ENCODE assay signal across 8 mouse cellular contexts in genomic region chr1:39902704-39903151, GRCm38 (mm10). TPM values are rescaled to one million over a fixed set of nuclear protein-coding genes. Genes with fewer than 3 reads are reported as not detected.
DNase-seq lines count a peak whose midpoint lies in the region; ATAC-seq and TF ChIP-seq lines count a peak whose summit lies in the region.

No protein-coding gene starts in this region.

- peak; percentile 6; the same call in 1 of the 2 replicates for ATAC-seq in forebrain, embryonic 16.5 days
- ATAC-seq in liver, embryonic 15.5 days (ENCODE audit: insufficient read depth): no peak
- ATAC-seq in neural tube, embryonic 15.5 days (ENCODE audit: low FRiP score): no peak

- no peaks in the 10 kb centered on the region for H3K27me3 ChIP-seq in cerebellum, adult 2 months (ENCODE audit: control insufficient read depth, insufficient read depth, low read length)
- no peaks in the 10 kb centered on the region for H3K27me3 ChIP-seq in forebrain, embryonic 16.5 days (replicated peaks; ENCODE audit: control insufficient read depth, insufficient read depth, low read length)
- peaks cover 19% of the 10 kb centered on the region; the same call in 1 of the 2 replicates for H3K27me3 ChIP-seq in hindbrain, embryonic 10.5 days (ENCODE audit: insufficient read depth, poor library complexity, severe bottlenecking)
- H3K27me3 ChIP-seq in liver, embryonic 15.5 days: peaks cover 49% of the 10 kb centered on the region
- H3K27me3 ChIP-seq in neural tube, embryonic 15.5 days (replicated peaks): no peaks in the 10 kb centered on the region

- peak overlapping the region; percentile 92 for H3K4me2 ChIP-seq in forebrain, embryonic 16.5 days (ENCODE audit: low read length)
- H3K4me2 ChIP-seq in liver, embryonic 15.5 days: peak overlapping the region; percentile 71
- peak overlapping the region; percentile 86 for H3K4me2 ChIP-seq in neural tube, embryonic 15.5 days

- TF ChIP-seq POLR2A in cerebellum, adult 2 months (IDR thresholded peaks at IDR 0.05; ENCODE audit: borderline replicate concordance, insufficient read depth, low read length): no peak

- no peak for TF ChIP-seq CTCF in cerebellum, adult 2 months (IDR thresholded peaks at IDR 0.05; ENCODE audit: borderline replicate concordance, insufficient read depth, low read depth, low read length)

- peak overlapping the region; percentile 100 for H3K9ac ChIP-seq in forebrain, embryonic 16.5 days (replicated peaks; ENCODE audit: low read depth, low read length)
- H3K9ac ChIP-seq in liver, embryonic 15.5 days: no peak overlapping the region
- H3K9ac ChIP-seq in neural tube, embryonic 15.5 days (replicated peaks): peak overlapping the region; percentile 99

- H3K27ac ChIP-seq in cerebellum, adult 2 months (ENCODE audit: insufficient read depth, low read length): peak overlapping the region; percentile 98
- peak overlapping the region; percentile 100 for H3K27ac ChIP-seq in forebrain, embryonic 16.5 days (ENCODE audit: low read length)
- peak overlapping the region; percentile 100 for H3K27ac ChIP-seq in hindbrain, embryonic 10.5 days
- H3K27ac ChIP-seq in liver, embryonic 15.5 days (replicated peaks): peak overlapping the region; percentile 54
- peak overlapping the region; percentile 99 for H3K27ac ChIP-seq in neural tube, embryonic 15.5 days (replicated peaks)

- peaks cover 23% of the 10 kb centered on the region for H3K4me1 ChIP-seq in cerebellum, adult 2 months (ENCODE audit: control insufficient read depth, insufficient read depth, low read length)
- H3K4me1 ChIP-seq in forebrain, embryonic 16.5 days (replicated peaks; ENCODE audit: control insufficient read depth, insufficient read depth, low read length): peaks cover 57% of the 10 kb centered on the region
- H3K4me1 ChIP-seq in hindbrain, embryonic 10.5 days (replicated peaks): peaks cover 68% of the 10 kb centered on the region
- H3K4me1 ChIP-seq in liver, embryonic 15.5 days (replicated peaks): peaks cover 33% of the 10 kb centered on the region
- H3K4me1 ChIP-seq in neural tube, embryonic 15.5 days: peaks cover 62% of the 10 kb centered on the region

- peak; percentile 46 for DNase-seq in right cerebral cortex, adult 18-20 months
- no peak for DNase-seq in right cerebral cortex, postnatal 36 days (ENCODE audit: low spot score in 2 of 2)
- peak; percentile 66 to 74 for DNase-seq in cerebellum, adult 2 months
- DNase-seq in hindbrain, embryonic 10.5 days (ENCODE audit: low spot score): peak; percentile 58
- no peak for DNase-seq in T-cell, adult 2 months (ENCODE audit: low spot score)

- WGBS in cerebellum, adult 2 months: under 1% methylated on average over 3 of the region's 3 CpGs
- 0% methylated on average over 3 of the region's 3 CpGs for WGBS in forebrain, embryonic 16.5 days
- WGBS in hindbrain, embryonic 10.5 days: 4% methylated on average over 3 of the region's 3 CpGs
- 19% methylated on average over 3 of the region's 3 CpGs for WGBS in liver, embryonic 15.5 days (ENCODE audit: insufficient replicate concordance)
- under 1% methylated on average over 3 of the region's 3 CpGs for WGBS in neural tube, embryonic 15.5 days

- H3K9me3 ChIP-seq in forebrain, embryonic 16.5 days (ENCODE audit: control insufficient read depth, low read length): no peaks in the 10 kb centered on the region
- H3K9me3 ChIP-seq in hindbrain, embryonic 10.5 days: no peaks in the 10 kb centered on the region
- no peaks in the 10 kb centered on the region for H3K9me3 ChIP-seq in liver, embryonic 15.5 days (replicated peaks)
- H3K9me3 ChIP-seq in neural tube, embryonic 15.5 days (replicated peaks): no peaks in the 10 kb centered on the region

- H3K36me3 ChIP-seq in forebrain, embryonic 16.5 days (ENCODE audit: control insufficient read depth, insufficient read depth): no peaks in the 10 kb centered on the region
- H3K36me3 ChIP-seq in hindbrain, embryonic 10.5 days: peaks cover 42% of the 10 kb centered on the region
- no peaks in the 10 kb centered on the region for H3K36me3 ChIP-seq in liver, embryonic 15.5 days (replicated peaks)
- H3K36me3 ChIP-seq in neural tube, embryonic 15.5 days: no peaks in the 10 kb centered on the region

- H3K4me3 ChIP-seq in cerebellum, adult 2 months (replicated peaks; ENCODE audit: insufficient read depth, low read depth, low read length): peak overlapping the region; percentile 86
- H3K4me3 ChIP-seq in forebrain, embryonic 16.5 days (replicated peaks; ENCODE audit: low read length): peak overlapping the region; percentile 97
- peak overlapping the region; percentile 84 for H3K4me3 ChIP-seq in hindbrain, embryonic 10.5 days
- peak overlapping the region; percentile 67 for H3K4me3 ChIP-seq in liver, embryonic 15.5 days (replicated peaks)
- H3K4me3 ChIP-seq in neural tube, embryonic 15.5 days (replicated peaks): peak overlapping the region; percentile 94

RNA-seq across cellular contexts. Expression of gene Map4k4, which starts 2.0 kb away (rescaled TPM):
- polyA plus RNA-seq in cerebellum, adult 2 months (2012; rRNA removed): 166 and 168 TPM in 2 replicates
- 38.5 and 49.5 TPM in 2 replicates for polyA plus RNA-seq in forebrain, embryonic 16.5 days (2015; fragmentation: Nextera tagmentation; extraction: Ambion mirVana)
- polyA plus RNA-seq in hindbrain, embryonic 10.5 days (2016; fragmentation: Nextera tagmentation; extraction: Ambion mirVana): 38.5 and 40.1 TPM in 2 replicates
- 3.5 and 4.4 TPM in 2 replicates for polyA plus RNA-seq in liver, embryonic 15.5 days (2015; fragmentation: Nextera tagmentation; extraction: Ambion mirVana)
- polyA plus RNA-seq in neural tube, embryonic 15.5 days (2015; fragmentation: Nextera tagmentation; extraction: Ambion mirVana): 31.1 and 35.7 TPM in 2 replicates

Comparison
In these comparisons a context has a peak if more than half of its experiments do, and no peak if none do; other contexts are left out.
1. DNase-seq: peak in right cerebral cortex, adult 18-20 months (single experiment), cerebellum, adult 2 months (2 of 2) and hindbrain, embryonic 10.5 days (single experiment); none in right cerebral cortex, postnatal 36 days (0 of 2) and T-cell, adult 2 months (single experiment).
2. Peak in every context shown above with its lines, with median percentiles within 50 percentile points of each other: H3K27ac ChIP-seq, H3K4me3 ChIP-seq and H3K4me2 ChIP-seq.